Mouse (Mus musculus): ENCODE data around the gene Upk2.

Upk2 gene

GRCm38 (mm10) chr9:44454891-44455220 lies at the start of gene Upk2:
Gene Upk2 (minus strand): TSS chr9:44454976.
- no peak for DNase-seq

- DNase-seq = peak; percentile 89
These were observed 47.2 kb upstream of the Upk2 start for GRCm38 (mm10) chr9:44502006-44502405.

GRCm38 (mm10) chr9:44501206-44501879 lies 46.6 kb upstream of the Upk2 start:
- DNase-seq = no peak

- no peak for DNase-seq
These were observed 45.9 kb upstream of the Upk2 start for GRCm38 (mm10) chr9:44500638-44501175.

- DNase-seq = no peak
These were observed 45.4 kb upstream of the Upk2 start for GRCm38 (mm10) chr9:44500163-44500533.

GRCm38 (mm10) chr9:44499356-44500162 lies 44.8 kb upstream of the Upk2 start:
- DNase-seq = peak; percentile 90

DNA sequence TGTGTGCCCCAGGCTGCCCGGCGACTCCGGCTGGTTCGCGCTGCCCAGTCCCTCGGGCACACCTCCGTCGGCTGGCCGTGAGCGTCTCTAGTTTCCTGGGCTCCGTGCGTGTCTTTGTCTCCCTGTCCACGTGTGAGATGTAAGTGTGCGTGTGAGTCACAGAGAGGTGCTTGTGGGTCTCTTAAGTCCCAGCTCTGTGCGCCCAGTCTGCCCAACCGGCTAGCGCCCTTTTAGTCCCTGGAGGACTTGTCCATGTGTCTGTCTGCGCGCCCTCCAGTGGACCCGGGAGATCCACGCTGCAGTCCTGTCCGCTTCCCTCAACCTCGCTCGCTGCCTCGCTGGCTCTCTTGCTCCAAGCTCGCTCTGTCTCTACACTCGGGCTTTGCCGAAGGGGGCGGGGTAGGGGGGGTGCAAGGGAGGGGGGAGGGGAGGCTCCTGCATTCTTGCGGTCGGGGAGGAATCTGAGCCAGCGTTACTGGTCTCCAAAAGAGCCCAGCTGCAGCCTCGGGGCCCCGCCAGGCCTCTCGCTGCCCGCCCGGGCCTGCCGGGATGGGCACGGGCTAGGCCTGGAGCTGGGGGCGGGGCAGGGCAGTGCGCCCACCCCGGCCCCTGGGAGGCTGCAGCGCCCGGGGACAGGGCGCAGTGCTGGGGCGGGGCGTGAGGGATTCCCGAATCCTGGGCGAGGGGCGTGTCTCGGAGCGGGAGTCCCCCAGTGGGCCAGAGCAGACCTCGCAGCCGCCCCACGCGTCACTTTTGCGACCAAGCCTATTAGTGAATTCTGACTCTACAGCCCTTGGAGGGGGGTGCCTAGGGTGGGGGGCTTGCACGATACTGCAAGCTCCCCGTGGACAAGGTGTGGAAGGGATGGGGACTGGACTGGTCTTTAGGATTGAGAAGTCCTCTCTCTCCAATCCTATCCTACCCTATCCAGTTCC lies 43.9 kb upstream of the Upk2 start:
- DNase-seq = peak; percentile 94

- peak; percentile 65 for DNase-seq
These were observed 43.0 kb upstream of the Upk2 start for GRCm38 (mm10) chr9:44497624-44498377.

GRCm38 (mm10) chr9:44496803-44497461 lies 42.2 kb upstream of the Upk2 start:
- no peak for DNase-seq

GRCm38 (mm10) chr9:44495810-44496344 lies 41.1 kb upstream of the Upk2 start:
- DNase-seq = no peak

- DNase-seq = peak; percentile 53
These were observed 40.4 kb upstream of the Upk2 start for GRCm38 (mm10) chr9:44494863-44495809.

DNA sequence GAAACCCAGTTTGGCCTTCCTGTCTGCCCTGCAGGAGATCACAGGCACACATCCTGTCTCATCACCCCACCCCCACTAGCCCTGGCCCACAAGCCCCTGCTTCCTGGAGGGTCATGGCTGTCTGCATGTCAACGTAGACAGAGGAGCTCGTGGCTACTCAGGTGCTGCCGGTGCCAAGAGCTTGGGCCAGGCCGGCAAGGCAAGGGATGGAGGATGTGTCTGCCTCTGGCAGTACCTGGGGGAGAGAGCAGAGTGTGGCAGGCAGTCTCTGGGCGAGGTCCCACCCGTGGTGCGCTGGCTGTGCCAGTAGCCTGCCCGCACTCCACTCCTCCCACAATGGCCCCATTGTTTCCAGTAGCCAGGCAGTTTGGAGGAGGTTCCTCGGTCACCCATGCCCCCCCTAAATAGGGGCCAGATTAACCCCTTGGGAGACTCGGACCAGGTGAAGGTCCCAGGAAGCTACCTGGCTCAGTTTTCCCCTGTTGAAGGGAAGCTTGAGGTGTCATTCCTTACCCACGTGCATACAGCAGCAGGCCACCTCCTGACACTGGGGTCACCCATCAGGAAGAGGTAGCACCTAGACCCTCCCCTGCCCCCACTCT lies 39.6 kb upstream of the Upk2 start:
- DNase-seq = peak; percentile 89

DNA sequence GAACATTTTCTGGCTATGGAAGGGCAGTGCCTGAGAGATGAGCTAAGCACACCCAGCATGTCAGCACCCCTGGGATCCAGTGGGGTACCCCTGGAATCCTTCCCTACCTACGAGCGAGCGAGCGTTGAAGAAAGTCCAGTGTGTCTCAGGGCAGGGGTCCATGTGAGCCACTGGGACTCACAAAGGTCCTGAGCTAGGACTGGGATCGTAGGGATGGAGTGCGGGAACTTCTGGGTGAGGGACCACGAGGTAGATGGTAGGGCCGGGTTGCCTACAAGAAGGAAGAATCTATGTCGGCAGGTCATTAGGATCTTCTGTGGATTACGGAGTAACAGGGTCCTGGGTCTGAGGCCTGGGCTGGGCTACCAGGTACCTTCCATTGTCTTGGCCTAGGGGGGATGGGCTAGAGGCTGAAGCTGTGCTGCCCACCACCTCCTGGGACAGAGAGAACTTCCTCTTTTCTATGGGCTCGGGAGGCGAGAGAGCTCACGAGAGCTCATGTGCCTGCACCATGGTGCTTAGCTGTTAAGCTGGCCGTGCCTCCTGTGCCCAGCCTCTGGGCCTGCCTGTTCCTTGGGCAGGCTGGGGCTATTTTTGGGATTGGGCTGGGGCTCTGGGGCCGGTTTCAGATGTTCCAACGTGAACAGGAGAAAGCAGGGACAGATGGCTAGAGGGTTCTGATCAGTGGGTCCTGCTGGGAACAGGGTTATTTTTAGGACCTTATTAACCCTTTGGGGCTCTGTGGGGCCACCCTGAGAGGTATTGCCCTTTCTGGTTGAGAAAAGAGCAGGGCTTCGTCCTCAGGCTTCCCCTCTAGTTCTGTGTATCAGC lies 38.1 kb upstream of the Upk2 start:
- DNase-seq = peak; percentile 22

- DNase-seq = no peak
These were observed 36.6 kb upstream of the Upk2 start for GRCm38 (mm10) chr9:44491351-44491750.

DNA sequence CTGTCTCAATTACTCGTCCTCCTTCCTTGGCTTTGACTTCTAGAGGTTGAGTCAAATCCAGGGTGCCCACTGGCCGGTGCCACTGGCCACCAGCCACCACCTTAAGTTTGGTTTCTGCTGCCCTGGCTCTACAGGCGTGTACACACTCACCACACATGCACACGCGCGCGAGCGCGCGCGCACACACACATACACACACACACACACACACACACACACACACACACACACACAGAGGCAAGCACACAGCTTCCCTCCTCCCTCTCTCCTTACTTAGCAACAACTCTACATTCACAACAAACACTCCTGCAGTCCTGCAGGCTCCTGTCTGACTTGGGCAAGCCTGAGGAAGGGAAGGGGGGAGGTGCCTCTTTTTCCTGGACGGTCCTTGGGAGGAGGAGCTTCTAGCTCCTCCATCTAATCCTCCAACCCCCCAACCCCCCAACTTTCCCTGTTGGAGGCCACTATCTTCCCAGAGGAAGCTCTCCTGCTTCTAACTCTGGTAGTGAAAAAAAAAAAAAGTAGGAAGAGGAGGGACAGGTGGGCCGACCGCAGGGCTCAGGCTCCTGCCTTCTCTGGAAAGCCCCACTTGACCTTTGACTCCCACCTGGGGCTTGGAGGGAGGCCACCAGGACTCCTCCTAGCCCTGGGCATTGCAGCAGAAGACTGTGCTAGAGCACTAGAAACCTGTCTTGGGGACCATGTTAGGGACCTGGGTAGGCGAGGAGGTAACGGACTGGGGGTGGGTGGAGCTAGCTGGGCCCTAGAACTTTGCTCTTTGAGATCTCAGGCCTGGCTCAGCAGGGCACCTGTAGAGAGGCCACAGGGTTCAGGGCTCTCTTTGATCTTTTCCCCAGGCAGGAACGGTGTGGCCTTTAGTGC lies 35.6 kb upstream of the Upk2 start:
- peak; percentile 64 for DNase-seq

DNA sequence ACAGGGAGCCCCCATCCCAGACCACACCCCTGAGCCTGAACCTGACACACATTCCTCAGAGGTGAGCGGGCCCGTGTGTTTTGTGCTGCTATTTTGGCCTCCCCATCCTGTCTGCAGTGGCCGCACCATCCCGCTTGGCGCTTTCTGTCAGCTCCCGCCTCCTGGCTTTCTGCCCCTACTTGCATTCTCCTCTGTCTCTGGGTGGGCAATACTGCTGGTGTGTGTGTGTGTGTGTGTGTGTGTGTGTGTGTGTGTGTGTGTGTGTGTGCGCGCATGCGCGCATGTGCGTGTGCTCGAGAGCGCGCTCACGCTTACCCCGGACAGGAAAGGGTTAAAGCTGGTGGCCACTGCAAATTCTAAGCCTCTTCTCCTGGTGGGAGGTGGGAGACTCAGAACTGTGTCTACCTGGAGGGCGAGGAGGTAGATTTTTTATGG lies 34.9 kb upstream of the Upk2 start:
- DNase-seq = peak; percentile 60

- peak; percentile 91 for DNase-seq
These were observed 34.1 kb upstream of the Upk2 start for GRCm38 (mm10) chr9:44488855-44489381.

Data from retina, postnatal 1 day (tissue).